Mouse (Mus musculus) CD4-positive helper T cell, adult 2 months (primary cell): ENCODE measurements around the gene Fam166a.

Source experiments
- DNase-seq: peaks from one replicate; pipeline ENCODE4 v3.0.0-alpha.2; 2012; ENCODE audit warnings: low read depth, missing footprints, low spot score

Fam166a gene

GRCm38 (mm10) chr2:25223681-25224491 lies 5.3 kb downstream of the Fam166a start:
- no peak for DNase-seq

GRCm38 (mm10) chr2:25224492-25224765 lies 5.9 kb downstream of the Fam166a start, which contains the start of gene Tubb4b:
Tubb4b (minus strand) TSS chr2:25224702.
- peak; percentile 99 for DNase-seq

GRCm38 (mm10) chr2:25224766-25225752 lies 6.5 kb downstream of the Fam166a start:
- DNase-seq: no peak

GRCm38 (mm10) chr2:25225811-25226379 lies 7.3 kb downstream of the Fam166a start:
- no peak for DNase-seq

- no peak for DNase-seq
Observed at GRCm38 (mm10) chr2:25226864-25227263, 8.3 kb downstream of the Fam166a start.

GRCm38 (mm10) chr2:25227406-25227805 lies 8.9 kb downstream of the Fam166a start:
- no peak for DNase-seq

- DNase-seq: peak; percentile 91
Observed at GRCm38 (mm10) chr2:25228431-25228889, 9.9 kb downstream of the Fam166a start.

- DNase-seq: no peak
Observed at GRCm38 (mm10) chr2:25228995-25229530, 10.5 kb downstream of the Fam166a start.

GRCm38 (mm10) chr2:25229582-25229981 lies 11.0 kb downstream of the Fam166a start:
- no peak for DNase-seq

- no peak for DNase-seq
Observed at GRCm38 (mm10) chr2:25230581-25230980, 12.0 kb downstream of the Fam166a start.

GRCm38 (mm10) chr2:25231038-25231437 lies 12.5 kb downstream of the Fam166a start:
- DNase-seq: no peak

- no peak for DNase-seq
Observed at GRCm38 (mm10) chr2:25233421-25233820, 14.9 kb downstream of the Fam166a start.

- DNase-seq: no peak
Observed at GRCm38 (mm10) chr2:25234050-25234449, 15.5 kb downstream of the Fam166a start, which contains the start of gene Slc34a3. Slc34a3 (minus strand) TSS chr2:25234364.

- no peak for DNase-seq
Observed at GRCm38 (mm10) chr2:25234551-25235220, 16.1 kb downstream of the Fam166a start.

- no peak for DNase-seq
Observed at GRCm38 (mm10) chr2:25236614-25237013, 18.1 kb downstream of the Fam166a start, which contains the start of gene Rnf224. Rnf224 (minus strand) TSS chr2:25236787.

- no peak for DNase-seq
Observed at GRCm38 (mm10) chr2:25237522-25237921, 19.0 kb downstream of the Fam166a start.

- DNase-seq: no peak
Observed at GRCm38 (mm10) chr2:25238106-25238505, 19.6 kb downstream of the Fam166a start.

GRCm38 (mm10) chr2:25239766-25240165 lies 21.2 kb downstream of the Fam166a start:
- DNase-seq: no peak

GRCm38 (mm10) chr2:25240310-25240709 lies 21.8 kb downstream of the Fam166a start:
- no peak for DNase-seq

GRCm38 (mm10) chr2:25240723-25241437 lies 22.3 kb downstream of the Fam166a start:
- DNase-seq: peak; percentile 66
